ENCODE assay signal across 10 mouse cellular contexts in the genomic region with DNA sequence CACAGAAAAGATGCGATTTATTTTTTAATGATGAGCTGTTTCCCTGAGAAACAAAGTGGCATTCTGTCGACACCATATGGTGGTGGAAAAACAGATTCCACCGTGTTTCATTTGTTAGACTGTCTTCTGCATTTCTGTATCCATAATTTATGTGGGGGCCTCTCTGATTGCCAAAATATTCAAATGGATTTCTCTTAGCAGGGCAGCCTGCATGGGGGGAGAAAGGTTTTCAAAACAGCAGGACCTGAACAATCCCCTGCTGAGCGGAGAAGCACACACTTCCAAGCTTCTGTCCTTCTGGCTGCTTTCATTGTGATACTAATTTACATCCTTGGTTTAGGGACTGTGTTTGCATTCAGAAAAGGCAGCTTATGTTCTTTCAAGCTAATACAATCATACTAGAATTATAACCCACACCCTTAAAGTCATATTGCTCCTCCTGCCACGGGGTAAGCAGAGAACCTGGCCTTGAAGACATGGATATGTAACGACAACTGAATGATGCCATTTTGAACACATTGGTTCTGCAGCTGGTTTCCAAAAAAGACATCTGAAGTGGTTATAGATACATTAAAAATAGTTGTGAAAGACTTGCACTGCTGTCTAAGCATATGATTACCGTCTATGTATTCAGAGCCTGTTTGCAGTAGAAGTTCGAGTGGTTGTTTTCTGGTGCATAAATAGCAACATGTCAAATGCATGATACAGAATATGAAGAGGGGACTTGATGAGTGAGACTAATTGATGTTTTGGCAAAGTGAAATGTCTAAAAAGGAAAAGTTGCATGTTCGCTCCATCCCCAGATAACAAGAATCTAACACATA.
DNase-seq lines count a peak whose midpoint lies in the region; ATAC-seq and TF ChIP-seq lines count a peak whose summit lies in the region.
"Had no signal": no experiment of that assay in that cellular context is flagged by ENCODE, and none has a peak within 500 bp of the region (broad histone marks: within the 10 kb centered on the region; RNA-seq: fewer than 3 reads in every experiment).

No protein-coding gene starts in this region.

- H3K36me3 ChIP-seq in neural tube, embryonic 13.5 days, result no peaks in the 10 kb centered on the region
- H3K36me3 ChIP-seq: heart, embryonic 15.5 days had no signal

- 30% methylated on average over 9 of the region's 9 CpGs for WGBS in neural tube, embryonic 13.5 days

- no peaks in the 10 kb centered on the region for H3K9me3 ChIP-seq in neural tube, embryonic 13.5 days
- H3K9me3 ChIP-seq: heart, embryonic 15.5 days had no signal

- no peak overlapping the region; the same call in 1 of the 2 replicates for H3K4me3 ChIP-seq in layer of hippocampus, adult 2 months
- no peak overlapping the region for H3K4me3 ChIP-seq in neural tube, embryonic 13.5 days
- H3K4me3 ChIP-seq: heart, embryonic 15.5 days had no signal

- H3K4me2 ChIP-seq in neural tube, embryonic 13.5 days, result 0 out of 2 replicates have a peak overlapping the region, but pooled peaks have one; percentile 3
- H3K4me2 ChIP-seq: heart, embryonic 15.5 days had no signal

- H3K4me1 ChIP-seq in neural tube, embryonic 13.5 days (replicated peaks), result peaks cover 14% of the 10 kb centered on the region
- H3K4me1 ChIP-seq: heart, embryonic 15.5 days had no signal

- TF ChIP-seq CTCF in layer of hippocampus, adult 2 months (conservative IDR thresholded peaks at IDR 0.05), result no peak

- peak; percentile 69; the same call in 1 of the 2 replicates for ATAC-seq in neural tube, embryonic 13.5 days (ENCODE audit: low read depth)

- no peak overlapping the region for H3K9ac ChIP-seq in neural tube, embryonic 13.5 days
- H3K9ac ChIP-seq: heart, embryonic 15.5 days had no signal

- peak overlapping the region; percentile 63 for H3K27ac ChIP-seq in layer of hippocampus, adult 2 months
- peak overlapping the region; percentile 59 for H3K27ac ChIP-seq in neural tube, embryonic 13.5 days (replicated peaks)
- H3K27ac ChIP-seq: heart, embryonic 15.5 days; kidney, postnatal 0 days had no signal

- no peaks in the 10 kb centered on the region for H3K27me3 ChIP-seq in neural tube, embryonic 13.5 days
- H3K27me3 ChIP-seq: heart, embryonic 15.5 days had no signal

- DNase-seq in embryo, embryonic 11 days, result peak; percentile 2
- DNase-seq in embryo, embryonic 9.5 days (ENCODE audit: extremely low spot score), result no peak
- DNase-seq in cerebellum, adult 9-11 months, result peak; percentile 86
- peak; percentile 76 to 83 for DNase-seq in layer of hippocampus, adult 2 months (ENCODE audit: low spot score in 2 of 2)
- DNase-seq in lung, postnatal 4 days, result no peak
- no peak for DNase-seq in thymus, postnatal 36 days
- no peak for DNase-seq in adrenal gland, adult (ENCODE audit: inconsistent age in 2 of 2, low spot score in 1 of 2)

Comparison
In these comparisons a context has a peak if more than half of its experiments do, and no peak if none do; other contexts are left out.
1. DNase-seq: peak in embryo, embryonic 11 days (single experiment), cerebellum, adult 9-11 months (single experiment) and layer of hippocampus, adult 2 months (2 of 2); none in embryo, embryonic 9.5 days (single experiment), lung, postnatal 4 days (0 of 2), thymus, postnatal 36 days (0 of 2) and adrenal gland, adult (0 of 2).